Mouse (Mus musculus): ENCODE measurements around the gene Socs2.

- TF ChIP-seq POLR2A (IDR thresholded peaks at IDR 0.05; ENCODE audit: extremely low read depth, insufficient read depth, low read length) (no peak), CTCF (IDR thresholded peaks at IDR 0.05; ENCODE audit: extremely low read depth, insufficient read depth, low read length) (no peak)
Observed at GRCm38 (mm10) chr10:95414316-95415158, 2.4 kb downstream of the Socs2 start.
